Mouse (Mus musculus): Measurements from ENCODE around the gene Tmem274. TPM values are rescaled to one million over a fixed set of nuclear protein-coding genes. Genes with fewer than 3 reads are reported as not detected.
A peak's percentile ranks its signal among the peaks of the same experiment; 100 is the strongest.

Gene Tmem274
- polyA plus RNA-seq, 1 experiment, result not detected

DNA sequence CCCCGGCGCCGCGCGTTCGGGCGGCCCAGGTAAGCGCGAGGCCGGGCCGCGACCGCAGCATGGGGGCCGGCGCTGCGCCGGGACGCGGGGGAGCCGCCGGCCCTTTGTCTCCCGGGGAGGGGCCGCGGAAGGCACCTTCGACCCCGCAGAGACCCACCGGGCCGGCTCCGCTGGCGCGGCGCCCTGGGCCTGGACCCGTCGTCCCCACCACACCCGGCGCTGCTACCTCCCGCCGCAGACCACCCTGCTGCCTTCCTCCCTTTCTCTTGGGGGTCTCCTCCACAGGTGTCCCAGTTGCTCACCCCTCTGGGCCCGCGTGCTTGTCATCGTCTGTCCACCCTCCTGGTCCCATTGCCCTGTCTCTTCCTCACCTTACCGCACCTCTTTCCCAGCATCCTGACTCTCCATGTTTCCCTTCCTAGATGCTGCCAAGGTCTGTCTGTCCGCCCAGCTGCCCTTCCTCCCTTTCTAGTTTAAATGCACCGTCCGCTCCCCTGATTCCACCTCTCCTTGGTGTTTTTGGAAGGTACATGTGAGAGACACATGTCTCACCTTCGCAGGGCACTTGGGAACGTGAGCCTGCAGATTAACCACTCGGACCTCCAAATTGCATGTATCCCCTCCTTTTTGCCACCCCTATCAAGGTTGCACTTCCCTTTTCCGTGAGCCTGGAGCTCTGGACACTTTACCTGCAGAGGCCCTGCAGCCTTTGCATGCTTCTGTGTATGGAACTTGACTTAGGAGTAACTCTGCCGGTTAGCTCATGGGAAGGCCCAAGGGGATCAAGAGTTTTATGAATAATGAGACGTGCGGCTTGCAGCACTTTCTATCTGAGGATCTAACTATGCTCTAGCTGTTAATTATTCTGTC, 41.4 kb downstream of the Tmem274 start:
- H3K4me1 ChIP-seq (ENCODE audit: control insufficient read depth, insufficient read depth, insufficient read length, low read length), result peaks cover 11% of the 10 kb centered on the region; the same call in 1 of the 2 replicates
- H3K4me3 ChIP-seq (ENCODE audit: low read depth, low read length), result peak overlapping the region; percentile 76
- WGBS, result 3% methylated on average over 40 of the region's 52 CpGs
- no peak overlapping the region; the same call in 1 of the 2 replicates for H3K27ac ChIP-seq (ENCODE audit: insufficient read depth, low read depth, low read length)
- no peaks in the 10 kb centered on the region for H3K36me3 ChIP-seq (ENCODE audit: control insufficient read depth, insufficient read depth, low read length)
- TF ChIP-seq CTCF (IDR thresholded peaks at IDR 0.05; ENCODE audit: extremely low read depth, insufficient read length, insufficient replicate concordance, low read depth, low read length) (no peak), POLR2A (IDR thresholded peaks at IDR 0.05; ENCODE audit: low read depth, low read length) (no peak)
- H3K27me3 ChIP-seq (ENCODE audit: control insufficient read depth, insufficient read depth, low read length), result no peaks in the 10 kb centered on the region

DNA sequence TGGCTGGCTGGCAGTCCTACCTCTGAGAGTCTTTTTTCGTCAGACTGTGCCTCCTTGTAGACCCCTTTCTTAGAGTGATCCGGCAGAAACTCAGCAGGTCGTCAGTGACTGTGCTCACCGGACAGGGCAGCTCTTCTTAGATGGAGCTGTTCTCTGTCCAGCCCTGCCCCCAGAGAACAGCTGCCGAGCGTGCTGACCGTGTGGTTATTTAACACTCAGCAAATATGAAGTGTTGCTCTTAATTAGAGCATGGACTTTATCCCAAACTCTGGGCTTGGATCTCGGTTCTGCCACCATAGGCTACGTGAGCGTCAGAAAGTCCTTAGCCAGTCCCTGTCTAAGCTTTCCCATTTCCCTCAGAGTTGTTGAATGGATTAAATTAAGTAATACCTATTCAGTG, 44.1 kb downstream of the Tmem274 start:
- Histone ChIP-seq H3K36me3 (ENCODE audit: control insufficient read depth, insufficient read depth, low read length) (no peaks in the 10 kb centered on the region), H3K27ac (ENCODE audit: insufficient read depth, low read depth, low read length) (no peak overlapping the region), H3K4me3 (ENCODE audit: low read depth, low read length) (no peak overlapping the region), H3K27me3 (ENCODE audit: control insufficient read depth, insufficient read depth, low read length) (no peaks in the 10 kb centered on the region), H3K4me1 (ENCODE audit: control insufficient read depth, insufficient read depth, insufficient read length, low read length) (peaks cover 11% of the 10 kb centered on the region; the same call in 1 of the 2 replicates)
- WGBS, result 64% methylated on average over 10 of the region's 10 CpGs
- TF ChIP-seq POLR2A (IDR thresholded peaks at IDR 0.05; ENCODE audit: low read depth, low read length) (no peak), CTCF (IDR thresholded peaks at IDR 0.05; ENCODE audit: extremely low read depth, insufficient read length, insufficient replicate concordance, low read depth, low read length) (no peak)

DNA sequence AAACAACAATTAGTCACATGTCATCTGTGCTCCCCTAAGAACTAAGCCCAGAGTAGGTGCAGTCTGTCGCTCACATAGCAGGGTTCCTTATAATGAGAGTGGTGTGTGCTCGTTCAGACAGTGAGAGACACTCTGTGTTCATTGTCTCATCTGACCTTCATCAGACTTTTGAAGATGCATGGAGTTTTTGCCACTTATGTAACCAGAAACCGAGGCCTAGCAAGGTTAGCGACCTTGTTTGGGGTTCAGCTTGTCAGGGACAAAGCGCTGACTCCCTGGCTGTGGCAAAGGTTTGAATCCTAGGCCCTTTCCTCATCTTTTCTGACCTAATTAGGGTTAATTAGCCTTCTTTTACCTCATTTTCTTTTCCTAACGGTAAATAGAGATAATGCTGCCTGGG, 46.8 kb downstream of the Tmem274 start:
- H3K36me3 ChIP-seq (ENCODE audit: control insufficient read depth, insufficient read depth, low read length), result no peaks in the 10 kb centered on the region
- H3K4me3 ChIP-seq (ENCODE audit: low read depth, low read length), result no peak overlapping the region
- H3K27me3 ChIP-seq (ENCODE audit: control insufficient read depth, insufficient read depth, low read length), result no peaks in the 10 kb centered on the region
- 93% methylated on average over 6 of the region's 6 CpGs for WGBS
- TF ChIP-seq CTCF (IDR thresholded peaks at IDR 0.05; ENCODE audit: extremely low read depth, insufficient read length, insufficient replicate concordance, low read depth, low read length) (no peak), POLR2A (IDR thresholded peaks at IDR 0.05; ENCODE audit: low read depth, low read length) (no peak)
- no peak overlapping the region for H3K27ac ChIP-seq (ENCODE audit: insufficient read depth, low read depth, low read length)
- peaks cover 7% of the 10 kb centered on the region; the same call in 1 of the 2 replicates for H3K4me1 ChIP-seq (ENCODE audit: control insufficient read depth, insufficient read depth, insufficient read length, low read length)

DNA sequence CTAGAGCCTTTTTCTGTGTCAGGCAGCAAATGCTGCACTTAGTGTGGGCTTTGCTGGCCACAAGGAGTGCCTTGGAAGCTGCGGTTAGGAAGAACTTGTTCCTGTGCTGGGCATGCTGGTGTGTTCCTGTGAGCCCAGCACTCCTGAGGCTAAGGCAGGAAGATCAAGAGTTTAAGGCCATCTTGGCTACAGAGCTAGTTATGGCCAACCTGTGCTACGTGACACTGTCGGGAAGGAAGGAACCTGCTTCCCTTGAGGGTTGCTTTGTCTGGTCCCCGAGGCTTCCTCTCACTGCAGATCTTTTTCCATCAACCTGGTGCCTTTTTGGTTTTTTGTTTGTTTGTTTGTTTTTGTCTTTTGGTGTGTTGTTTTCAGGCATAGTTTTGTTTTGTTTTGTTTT, 48.0 kb downstream of the Tmem274 start:
- no peak overlapping the region for H3K27ac ChIP-seq (ENCODE audit: insufficient read depth, low read depth, low read length)
- no peak overlapping the region for H3K4me3 ChIP-seq (ENCODE audit: low read depth, low read length)
- 87% methylated on average over 4 of the region's 4 CpGs for WGBS
- TF ChIP-seq CTCF (IDR thresholded peaks at IDR 0.05; ENCODE audit: extremely low read depth, insufficient read length, insufficient replicate concordance, low read depth, low read length) (no peak), POLR2A (IDR thresholded peaks at IDR 0.05; ENCODE audit: low read depth, low read length) (no peak)
- H3K4me1 ChIP-seq (ENCODE audit: control insufficient read depth, insufficient read depth, insufficient read length, low read length), result peaks cover 7% of the 10 kb centered on the region; the same call in 1 of the 2 replicates
- H3K36me3 ChIP-seq (ENCODE audit: control insufficient read depth, insufficient read depth, low read length), result no peaks in the 10 kb centered on the region
- no peaks in the 10 kb centered on the region for H3K27me3 ChIP-seq (ENCODE audit: control insufficient read depth, insufficient read depth, low read length)

DNA sequence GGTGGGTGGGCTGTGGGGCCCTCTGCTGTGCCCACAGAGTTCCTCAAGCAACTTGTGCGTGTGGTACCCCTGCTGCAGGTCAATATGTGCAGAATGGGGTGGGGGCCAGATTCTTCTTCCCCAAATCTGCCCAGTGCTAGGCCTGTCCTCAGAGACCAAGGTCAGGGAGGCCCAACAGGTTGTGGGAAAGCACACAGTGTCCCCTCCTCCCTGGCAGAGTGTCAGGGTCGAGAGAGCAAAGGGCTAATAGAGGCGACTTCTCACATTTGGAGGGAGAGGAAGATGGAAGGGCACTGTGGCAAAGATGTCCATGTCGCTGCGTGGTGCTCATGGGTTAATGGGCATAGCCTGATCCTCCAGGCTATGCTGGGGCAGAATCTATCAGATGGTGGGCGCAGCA, 48.6 kb downstream of the Tmem274 start:
- Histone ChIP-seq H3K36me3 (ENCODE audit: control insufficient read depth, insufficient read depth, low read length) (no peaks in the 10 kb centered on the region), H3K27ac (ENCODE audit: insufficient read depth, low read depth, low read length) (no peak overlapping the region), H3K4me3 (ENCODE audit: low read depth, low read length) (no peak overlapping the region), H3K4me1 (ENCODE audit: control insufficient read depth, insufficient read depth, insufficient read length, low read length) (peaks cover 8% of the 10 kb centered on the region; the same call in 1 of the 2 replicates), H3K27me3 (ENCODE audit: control insufficient read depth, insufficient read depth, low read length) (no peaks in the 10 kb centered on the region)
- 74% methylated on average over 6 of the region's 6 CpGs for WGBS
- TF ChIP-seq POLR2A (IDR thresholded peaks at IDR 0.05; ENCODE audit: low read depth, low read length) (no peak), CTCF (IDR thresholded peaks at IDR 0.05; ENCODE audit: extremely low read depth, insufficient read length, insufficient replicate concordance, low read depth, low read length) (no peak)

DNA sequence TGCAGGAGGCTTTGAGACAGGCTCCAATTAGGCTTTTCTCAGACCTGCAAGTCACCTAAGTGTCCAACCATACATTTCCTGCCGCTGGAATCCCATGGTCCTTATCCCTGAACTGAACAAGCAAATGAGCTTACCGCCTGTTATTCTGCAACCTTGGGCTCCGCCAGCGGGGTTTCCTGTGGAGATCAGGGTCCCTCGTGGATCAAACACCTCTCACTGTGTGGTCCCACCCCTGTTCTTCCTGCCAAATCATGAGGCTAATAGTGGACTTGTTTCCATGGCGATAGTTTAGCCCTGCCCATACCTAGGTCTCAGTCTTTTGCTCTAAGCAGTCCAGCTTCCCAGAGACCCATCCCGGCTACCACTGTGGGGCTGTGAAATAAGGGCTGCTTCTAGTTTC, 49.2 kb downstream of the Tmem274 start:
- H3K27ac ChIP-seq (ENCODE audit: insufficient read depth, low read depth, low read length), result no peak overlapping the region
- H3K27me3 ChIP-seq (ENCODE audit: control insufficient read depth, insufficient read depth, low read length), result no peaks in the 10 kb centered on the region
- H3K4me3 ChIP-seq (ENCODE audit: low read depth, low read length), result no peak overlapping the region
- no peaks in the 10 kb centered on the region for H3K36me3 ChIP-seq (ENCODE audit: control insufficient read depth, insufficient read depth, low read length)
- WGBS, result 68% methylated on average over 7 of the region's 7 CpGs
- H3K4me1 ChIP-seq (ENCODE audit: control insufficient read depth, insufficient read depth, insufficient read length, low read length), result peaks cover 8% of the 10 kb centered on the region; the same call in 1 of the 2 replicates
- TF ChIP-seq CTCF (IDR thresholded peaks at IDR 0.05; ENCODE audit: extremely low read depth, insufficient read length, insufficient replicate concordance, low read depth, low read length), result no peak
- TF ChIP-seq POLR2A (IDR thresholded peaks at IDR 0.05; ENCODE audit: low read depth, low read length), result no peak

DNA sequence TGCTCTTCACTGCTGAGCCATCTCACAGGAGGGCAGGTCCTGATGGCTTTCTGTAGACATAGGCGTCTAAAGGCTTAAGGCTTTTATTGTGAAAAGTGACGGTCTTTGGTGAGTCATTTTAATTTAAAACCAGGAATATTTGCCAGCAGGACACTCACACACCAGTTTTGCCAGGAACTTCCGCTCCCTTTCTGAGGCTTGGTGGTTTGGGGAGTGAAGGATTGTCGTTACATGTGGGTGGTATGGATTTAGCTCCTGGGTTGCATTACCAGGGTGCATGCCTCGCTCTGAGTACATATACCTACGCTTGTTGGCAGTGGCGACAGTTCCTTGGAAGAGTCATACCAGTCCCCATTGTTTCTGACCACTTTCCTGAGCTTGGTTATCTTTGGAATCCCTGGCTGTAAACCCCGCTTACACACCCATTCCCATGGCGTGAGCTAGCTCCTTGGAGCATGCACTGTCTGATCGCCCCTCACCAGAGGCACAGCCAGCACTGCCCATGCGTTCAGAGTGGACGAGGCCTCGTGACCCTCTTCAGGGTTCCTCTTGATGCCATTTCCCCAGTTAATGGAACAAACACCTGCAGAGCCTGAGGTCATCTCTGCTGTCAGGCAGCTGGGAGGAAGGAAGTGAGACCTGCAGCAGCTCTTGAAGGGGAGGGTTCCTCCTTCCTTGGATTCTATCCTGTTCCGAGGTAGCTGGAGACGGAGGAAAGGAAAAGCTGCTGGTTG, 50.6 kb downstream of the Tmem274 start:
- Histone ChIP-seq H3K27me3 (ENCODE audit: control insufficient read depth, insufficient read depth, low read length) (no peaks in the 10 kb centered on the region), H3K36me3 (ENCODE audit: control insufficient read depth, insufficient read depth, low read length) (no peaks in the 10 kb centered on the region), H3K4me1 (ENCODE audit: control insufficient read depth, insufficient read depth, insufficient read length, low read length) (peaks cover 8% of the 10 kb centered on the region; the same call in 1 of the 2 replicates), H3K27ac (ENCODE audit: insufficient read depth, low read depth, low read length) (no peak overlapping the region), H3K4me3 (ENCODE audit: low read depth, low read length) (no peak overlapping the region)
- WGBS, result 83% methylated on average over 15 of the region's 15 CpGs
- TF ChIP-seq POLR2A (IDR thresholded peaks at IDR 0.05; ENCODE audit: low read depth, low read length), result no peak
- no peak for TF ChIP-seq CTCF (IDR thresholded peaks at IDR 0.05; ENCODE audit: extremely low read depth, insufficient read length, insufficient replicate concordance, low read depth, low read length)

Measured in small intestine, adult 2 months (tissue).